Mouse (Mus musculus) hindbrain, postnatal 0 days (tissue): ENCODE data around the gene Ltbp2. TPM values are rescaled to one million over a fixed set of nuclear protein-coding genes. Genes with fewer than 3 reads are reported as not detected.

Experiments used
- ATAC-seq: fragments of 200-750 bp; cut with Nextera tagmentation; 2 replicates; pipeline ENCODE4 v1.8.0; 2017; ENCODE audit warnings: mild to moderate bottlenecking, moderate TSS enrichment, moderate library complexity
- DNase-seq: peaks from one replicate; pipeline ENCODE4 v3.0.0-alpha.2; 2015; ENCODE audit warnings: low spot score
- H3K27ac ChIP-seq: fragments of 300-500 bp; sonication (generic); 2 replicates; pipeline ENCODE4 v1.5.1; 2014; ENCODE audit warnings: mild to moderate bottlenecking
- H3K27me3 ChIP-seq: fragments of 300-500 bp; sonication (generic); 2 replicates; pipeline ENCODE4 v1.6.1; 2014; ENCODE audit warnings: low read length, mixed read lengths; ENCODE audit not compliant: insufficient read depth
- H3K36me3 ChIP-seq: fragments of 300-500 bp; sonication (generic); 2 replicates; pipeline ENCODE4 v1.6.1; 2014; ENCODE audit warnings: low read length, mixed read lengths; ENCODE audit not compliant: insufficient read depth
- H3K4me1 ChIP-seq: fragments of 300-500 bp; sonication (generic); 2 replicates; pipeline ENCODE4 v1.6.1; 2014; ENCODE audit warnings: antibody characterized with exemption, low read length, mixed read lengths; ENCODE audit not compliant: insufficient read depth
- H3K4me2 ChIP-seq: fragments of 300-500 bp; sonication (generic); 2 replicates; pipeline ENCODE4 v1.6.1; 2014; ENCODE audit warnings: low read depth, mild to moderate bottlenecking, low read length, moderate library complexity, mixed read lengths
- H3K4me3 ChIP-seq: fragments of 300-500 bp; sonication (generic); 2 replicates; pipeline ENCODE4 v1.5.1; 2014; ENCODE audit warnings: low read length
- H3K9ac ChIP-seq: fragments of 300-500 bp; sonication (generic); replicated peaks from 2 replicates; pipeline ENCODE4 v1.6.1; 2014; ENCODE audit warnings: mild to moderate bottlenecking, low read length, moderate library complexity, mixed read lengths
- H3K9me3 ChIP-seq: fragments of 300-500 bp; sonication (generic); 2 replicates; pipeline ENCODE4 v1.6.1; 2016; ENCODE audit warnings: low read length, mixed read lengths
- CTCF ChIP-seq: IDR thresholded peaks from 2 replicates; pipeline ENCODE4 v1.5.1; 2016; ENCODE audit warnings: antibody characterized with exemption, control low read depth, low read depth
- WGBS: fragments of 180-500 bp; shearing (Covaris S2); extraction: QIAGEN DNeasy Blood & Tissue Kit; methylation state at CpG from one replicate; pipeline ENCODE4 v1.1.7; 2014; 5-methylcytosine and 5-hydroxymethylcytosine counted together
- polyA plus RNA-seq: library from polyadenylated mRNA; unstranded; fragments of >200 nt; fragmentation: Nextera tagmentation; extraction: Ambion mirVana; gene quantifications from 2 replicates; pipeline ENCODE4 v1.2.1, GENCODE M21; 2015
- total RNA-seq: library from RNA; depleted of rRNA; stranded (reverse); fragments of >200 nt; gene quantifications from 2 replicates; pipeline ENCODE4 v1.2.3, GENCODE M21; 2014

Ltbp2 gene
- total and polyA plus RNA-seq, 2 experiments from 2014 or later = 0.21 to 2.9 TPM

DNA sequence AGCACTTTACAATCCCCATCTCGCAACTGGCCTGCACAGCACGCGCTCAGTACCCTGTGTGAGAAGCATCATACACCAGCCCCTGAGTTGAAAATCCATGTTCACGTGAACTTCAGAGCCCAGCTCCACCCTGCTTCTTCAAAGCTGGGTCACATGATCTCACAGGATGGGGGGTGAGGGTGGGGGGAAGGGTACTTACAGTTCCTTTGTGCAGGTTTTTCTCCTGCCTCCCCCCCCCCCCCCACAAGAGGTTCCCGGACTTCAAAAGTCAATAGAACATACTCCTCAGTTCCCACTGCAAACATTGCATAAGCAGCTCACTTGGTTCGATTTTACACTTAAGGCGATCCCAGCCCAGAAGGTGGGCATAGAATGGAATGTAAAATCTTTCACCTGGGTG is 106.7 kb downstream of the Ltbp2 start:
- Histone ChIP-seq H3K9me3 (no peaks in the 10 kb centered on the region), H3K9ac (no peak overlapping the region), H3K4me3 (no peak overlapping the region), H3K36me3 (peaks cover 1% of the 10 kb centered on the region; the same call in 1 of the 2 replicates), H3K27ac (no peak overlapping the region), H3K4me1 (peaks cover 17% of the 10 kb centered on the region; the same call in 1 of the 2 replicates), H3K27me3 (no peaks in the 10 kb centered on the region), H3K4me2 (no peak overlapping the region)
- DNase-seq (no peak), ATAC-seq (no peak)
- no peak for TF ChIP-seq CTCF
- 89% methylated on average over 7 of the region's 7 CpGs for WGBS

DNA sequence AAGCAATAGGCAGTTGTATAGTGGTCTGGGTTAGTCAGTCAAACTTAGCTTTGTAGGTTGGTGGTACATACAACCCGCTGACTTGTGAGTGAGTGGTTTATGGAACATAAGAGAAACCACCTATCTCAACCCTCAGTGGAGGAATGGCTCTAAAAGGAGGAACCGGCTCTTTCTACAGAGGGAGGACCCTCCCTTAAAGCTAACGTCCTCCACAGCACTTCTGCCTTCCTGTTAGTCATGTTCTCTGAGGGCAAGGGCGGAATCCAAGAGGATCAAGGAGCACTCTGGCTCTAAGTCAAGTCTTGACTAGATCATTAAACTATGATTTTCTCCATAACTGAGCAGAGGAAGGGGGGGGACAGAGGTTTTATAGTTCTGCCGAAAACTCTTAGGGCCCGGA is 108.8 kb downstream of the Ltbp2 start:
- no peaks in the 10 kb centered on the region for H3K9me3 ChIP-seq
- H3K27ac ChIP-seq = no peak overlapping the region
- 91% methylated on average over 6 of the region's 6 CpGs for WGBS
- DNase-seq (no peak), ATAC-seq (no peak)
- H3K27me3 ChIP-seq = no peaks in the 10 kb centered on the region
- H3K4me1 ChIP-seq = 0 out of 2 replicates have a peak, but pooled peaks cover 12% of the 10 kb centered on the region
- H3K4me3 ChIP-seq = no peak overlapping the region
- H3K36me3 ChIP-seq = peaks cover 16% of the 10 kb centered on the region; the same call in 1 of the 2 replicates
- H3K4me2 ChIP-seq = no peak overlapping the region
- no peak overlapping the region for H3K9ac ChIP-seq
- no peak for TF ChIP-seq CTCF

DNA sequence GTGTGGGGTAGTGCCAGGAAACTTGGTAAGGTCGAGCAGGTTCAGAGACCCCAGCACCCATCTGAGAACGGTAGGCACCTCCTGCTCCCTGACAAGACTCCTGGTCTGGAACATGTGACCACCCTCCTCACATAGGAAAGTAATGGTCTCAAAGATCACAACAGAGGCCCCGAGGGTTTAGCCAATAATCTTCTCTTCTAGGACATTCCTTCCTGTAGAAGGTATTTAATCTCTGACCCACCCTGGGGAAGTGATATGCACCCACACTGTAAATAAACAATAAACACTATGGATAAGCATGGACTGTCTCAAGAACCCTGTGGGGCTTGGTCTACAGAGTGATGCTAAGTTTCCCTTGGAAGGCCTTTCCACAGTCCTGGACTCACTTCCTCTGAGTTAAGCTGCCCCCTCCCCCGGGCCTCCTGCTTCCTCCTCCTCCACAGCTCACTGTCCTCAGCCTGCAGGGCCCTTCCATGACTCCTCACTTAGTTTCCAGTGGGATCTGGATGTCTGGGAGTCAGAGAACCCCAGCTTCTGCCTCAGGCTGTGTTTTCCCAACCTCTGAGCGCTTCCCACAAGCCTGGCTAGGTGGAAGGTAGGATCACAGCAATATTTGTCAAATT is 110.1 kb downstream of the Ltbp2 start:
- DNase-seq (no peak), ATAC-seq (no peak)
- no peak for TF ChIP-seq CTCF
- Histone ChIP-seq H3K4me3 (no peak overlapping the region), H3K27ac (no peak overlapping the region), H3K27me3 (no peaks in the 10 kb centered on the region), H3K4me2 (no peak overlapping the region), H3K9me3 (no peaks in the 10 kb centered on the region), H3K4me1 (0 out of 2 replicates have a peak, but pooled peaks cover 3% of the 10 kb centered on the region), H3K9ac (no peak overlapping the region), H3K36me3 (peaks cover 16% of the 10 kb centered on the region; the same call in 1 of the 2 replicates)
- 82% methylated on average over 5 of the region's 5 CpGs for WGBS

DNA sequence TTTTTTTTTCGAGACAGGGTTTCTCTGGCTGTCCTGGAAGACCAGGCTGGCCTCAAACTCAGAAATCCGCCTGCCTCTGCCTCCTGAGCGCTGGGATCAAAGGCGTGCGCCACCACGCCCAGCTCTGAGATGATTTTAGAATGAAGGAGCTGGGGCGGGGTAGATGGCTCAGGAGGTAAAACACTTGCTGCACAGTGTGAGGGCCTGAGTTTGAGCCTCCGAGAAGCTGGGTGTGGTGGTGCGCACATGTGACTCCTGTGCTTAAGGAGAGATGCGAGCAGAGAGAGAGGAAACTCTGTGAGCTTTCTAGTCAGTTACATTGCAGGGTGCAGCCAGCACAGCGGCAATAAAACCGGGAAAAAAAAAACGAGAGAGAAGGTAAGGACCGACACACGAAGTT is 110.8 kb downstream of the Ltbp2 start:
- ATAC-seq (no peak), DNase-seq (no peak)
- Histone ChIP-seq H3K27me3 (no peaks in the 10 kb centered on the region), H3K9ac (no peak overlapping the region), H3K4me2 (no peak overlapping the region), H3K4me1 (no peaks in the 10 kb centered on the region), H3K9me3 (no peaks in the 10 kb centered on the region), H3K36me3 (peaks cover 17% of the 10 kb centered on the region; the same call in 1 of the 2 replicates), H3K27ac (no peak overlapping the region), H3K4me3 (no peak overlapping the region)
- WGBS = 93% methylated on average over 15 of the region's 15 CpGs
- no peak for TF ChIP-seq CTCF

DNA sequence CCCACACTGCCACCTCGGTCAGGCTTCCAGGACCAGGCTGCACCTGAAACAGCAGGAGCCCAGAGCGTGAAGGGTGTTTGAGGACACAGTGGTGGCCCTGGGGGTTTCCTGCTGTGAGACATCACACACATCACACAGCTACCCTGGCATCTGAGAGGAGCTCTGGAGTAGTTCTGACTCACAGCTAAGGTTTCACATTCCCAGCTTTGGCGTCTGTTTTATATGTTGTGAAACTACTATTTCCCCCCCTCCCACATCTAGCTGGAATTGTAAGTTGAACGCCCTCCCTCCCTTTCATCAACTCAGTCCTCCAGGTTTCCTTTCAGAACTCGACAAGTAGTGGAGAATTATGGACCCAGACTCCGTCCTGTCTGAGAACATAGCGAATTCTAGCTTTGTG is 111.6 kb downstream of the Ltbp2 start:
- DNase-seq (no peak), ATAC-seq (no peak)
- Histone ChIP-seq H3K9me3 (no peaks in the 10 kb centered on the region), H3K4me1 (no peaks in the 10 kb centered on the region), H3K4me3 (no peak overlapping the region), H3K4me2 (no peak overlapping the region), H3K27ac (no peak overlapping the region), H3K36me3 (peaks cover 24% of the 10 kb centered on the region; the same call in 1 of the 2 replicates), H3K9ac (no peak overlapping the region), H3K27me3 (no peaks in the 10 kb centered on the region)
- TF ChIP-seq CTCF = no peak
- WGBS = 87% methylated on average over 7 of the region's 7 CpGs

DNA sequence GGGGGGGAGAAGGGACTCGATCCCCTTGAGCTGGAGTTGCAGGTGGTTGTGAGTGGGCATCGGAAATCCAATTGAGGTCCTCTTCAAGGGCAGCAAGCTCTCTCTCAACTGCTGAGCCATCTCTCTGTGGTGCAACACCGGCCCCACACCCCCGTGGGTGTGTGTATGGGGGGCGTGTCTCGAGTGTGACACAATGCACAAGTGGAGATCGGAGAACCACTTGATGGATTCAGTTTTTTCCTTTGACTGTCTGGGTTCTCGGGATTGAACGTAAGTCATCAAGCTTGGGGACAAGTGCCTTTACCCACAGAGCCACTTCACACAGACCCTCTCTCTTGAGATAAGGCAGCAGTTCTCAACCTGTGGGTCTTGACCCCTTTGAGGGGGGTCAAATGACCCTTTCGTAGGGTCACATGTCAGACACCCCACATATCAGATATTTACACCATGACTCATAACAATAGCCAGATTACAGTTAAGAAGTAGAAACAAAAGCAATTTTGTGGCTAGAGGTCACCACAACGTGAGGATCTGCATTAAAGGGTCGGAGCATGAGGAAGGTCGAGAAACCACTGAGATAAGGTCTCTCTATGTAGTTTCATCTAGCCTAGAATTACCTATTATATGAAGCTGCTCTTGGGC is 112.6 kb downstream of the Ltbp2 start:
- 89% methylated on average over 13 of the region's 13 CpGs for WGBS

DNA sequence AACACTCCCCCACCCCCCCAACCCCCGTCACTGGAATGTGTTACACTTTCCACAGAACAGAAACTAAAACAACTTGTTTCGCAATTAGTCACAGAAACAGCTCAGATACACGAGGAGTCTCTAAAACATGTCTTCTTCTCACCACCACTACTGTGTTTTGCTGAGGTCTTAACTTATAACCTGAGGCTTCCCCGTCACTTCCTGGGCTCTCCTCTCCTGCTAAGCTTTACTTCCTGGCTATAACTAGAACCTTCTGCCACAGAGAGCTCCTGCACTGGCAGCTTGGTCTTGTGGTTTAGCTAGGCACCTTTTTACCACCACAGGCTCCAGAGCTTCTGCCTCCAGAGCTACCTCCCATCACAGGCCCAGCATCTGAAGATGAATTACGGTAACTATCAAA is 113.8 kb downstream of the Ltbp2 start:
- Histone ChIP-seq H3K4me1 (no peaks in the 10 kb centered on the region), H3K9ac (no peak overlapping the region), H3K27ac (no peak overlapping the region), H3K27me3 (no peaks in the 10 kb centered on the region), H3K36me3 (peaks cover 26% of the 10 kb centered on the region; the same call in 1 of the 2 replicates), H3K4me3 (no peak overlapping the region), H3K4me2 (no peak overlapping the region), H3K9me3 (no peaks in the 10 kb centered on the region)
- TF ChIP-seq CTCF = no peak
- no peak for DNase-seq
- no peak for ATAC-seq
- WGBS = 90% methylated on average over 5 of the region's 5 CpGs

More for the DNA sequence above, 112.6 kb downstream of the Ltbp2 start:
- Histone ChIP-seq H3K4me2 (no peak overlapping the region), H3K27me3 (no peaks in the 10 kb centered on the region), H3K9me3 (no peaks in the 10 kb centered on the region), H3K27ac (no peak overlapping the region), H3K4me3 (no peak overlapping the region), H3K4me1 (no peaks in the 10 kb centered on the region), H3K9ac (no peak overlapping the region), H3K36me3 (peaks cover 26% of the 10 kb centered on the region; the same call in 1 of the 2 replicates)
- no peak for DNase-seq
- ATAC-seq = no peak
- no peak for TF ChIP-seq CTCF
